Mouse (Mus musculus): ENCODE measurements at regions not wholly inside any gene's neighbourhood (a gene's known extent, or its start where the extent isn't known, plus 50 kb on each side); places are given as distances from the start of the nearest gene placed in this dataset.

DNA sequence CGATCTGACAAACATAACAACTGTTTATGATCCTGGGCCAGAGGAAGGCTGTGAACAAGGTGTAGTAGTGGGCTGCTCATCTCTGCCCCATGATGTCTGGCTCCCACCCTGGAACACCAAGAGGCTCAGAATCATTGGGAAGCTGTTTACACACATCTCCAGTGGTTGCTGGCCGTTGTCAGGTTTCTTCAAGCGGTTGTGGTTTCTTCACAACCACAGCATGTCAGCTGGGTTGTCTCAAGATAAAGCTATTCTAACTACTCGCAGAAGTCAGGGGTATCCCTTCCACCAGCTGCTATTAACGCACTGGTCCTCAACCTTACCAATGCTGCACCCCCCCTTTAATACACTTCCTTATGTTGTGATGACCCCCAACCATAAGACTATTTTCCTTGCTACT is 73.7 kb upstream of the Pcsk6 start:
- no peak for TF ChIP-seq CTCF (IDR thresholded peaks at IDR 0.05; ENCODE audit: low read depth)
- no peak for TF ChIP-seq EP300 (IDR thresholded peaks at IDR 0.05; ENCODE audit: low read depth)

Data from heart, postnatal 0 days (tissue).